Mouse (Mus musculus) megakaryocyte progenitor cell, adult 5-6 weeks (primary cell): ENCODE measurements around the gene Lyst. TPM values are rescaled to one million over a fixed set of nuclear protein-coding genes. Genes with fewer than 3 reads are reported as not detected.
"Not testable (repeated sequence)": the region's sequence is repeated elsewhere in the genome, so short reads cannot be mapped to it uniquely, and the experiment has no call there.

Experiments used
- ATAC-seq: replicated peaks from 2 replicates; pipeline ENCODE4 v1.8.0; 2016; ENCODE audit warnings: mild to moderate bottlenecking, moderate TSS enrichment, inconsistent platforms; ENCODE audit not compliant: poor library complexity
- total RNA-seq, 2 experiments: library from RNA; stranded (forward) in 1 of 2; stranded (reverse) in 1 of 2; fragments of 157-497, 149-512 nt in 1 of 2; fragments of 200-1000 nt in 1 of 2; gene quantifications; 2 replicates each; pipeline versions ENCODE4 v1.2.3 to v1.2.4; 2015 to 2017

Gene Lyst
- total RNA-seq, 2 experiments from 2014 or later, result 48.7 to 68.7 TPM

DNA sequence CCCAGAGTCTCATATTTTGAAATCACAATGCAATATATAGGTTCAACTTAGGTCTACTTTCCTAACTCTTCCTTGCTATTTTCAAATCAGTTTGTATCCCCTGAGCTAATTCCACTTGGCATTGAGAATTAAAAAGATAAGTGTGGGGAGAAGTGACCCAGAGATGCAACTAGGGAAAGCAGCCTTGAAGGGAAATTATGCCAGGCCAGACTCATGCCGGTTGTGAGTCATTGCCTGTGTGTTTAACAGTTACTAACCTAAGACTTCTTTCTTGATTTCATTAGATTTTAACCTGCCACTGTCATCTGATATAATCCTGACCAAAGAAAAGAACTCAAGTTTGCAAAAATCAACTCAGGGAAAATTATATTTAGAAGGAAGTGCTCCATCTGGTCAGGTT, 43.5 kb downstream of the Lyst start:
- no peak for ATAC-seq

DNA sequence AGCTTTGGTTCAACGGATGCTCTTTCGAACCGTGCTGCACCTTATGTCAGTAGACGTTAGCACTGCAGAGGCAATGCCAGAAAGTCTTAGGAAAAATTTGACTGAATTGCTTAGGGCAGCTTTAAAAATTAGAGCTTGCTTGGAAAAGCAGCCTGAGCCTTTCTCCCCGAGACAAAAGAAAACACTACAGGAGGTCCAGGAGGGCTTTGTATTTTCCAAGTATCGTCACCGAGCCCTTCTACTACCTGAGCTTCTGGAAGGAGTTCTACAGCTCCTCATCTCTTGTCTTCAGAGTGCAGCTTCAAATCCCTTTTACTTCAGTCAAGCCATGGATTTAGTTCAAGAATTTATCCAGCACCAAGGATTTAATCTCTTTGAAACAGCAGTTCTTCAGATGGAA, 44.5 kb downstream of the Lyst start:
- ATAC-seq, result no peak

DNA sequence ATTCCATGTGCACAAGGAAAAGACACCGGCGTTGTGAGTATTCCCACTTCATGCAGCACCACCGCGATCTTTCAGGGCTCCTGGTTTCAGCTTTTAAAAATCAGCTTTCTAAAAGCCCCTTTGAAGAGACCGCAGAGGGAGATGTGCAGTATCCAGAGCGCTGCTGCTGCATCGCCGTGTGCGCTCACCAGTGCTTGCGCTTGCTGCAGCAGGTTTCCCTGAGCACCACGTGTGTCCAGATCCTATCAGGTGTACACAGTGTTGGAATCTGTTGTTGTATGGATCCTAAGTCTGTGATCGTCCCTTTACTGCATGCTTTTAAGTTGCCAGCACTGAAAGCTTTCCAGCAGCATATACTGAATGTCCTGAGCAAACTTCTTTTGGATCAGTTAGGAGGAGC, 45.0 kb downstream of the Lyst start:
- ATAC-seq, result no peak

- ATAC-seq, result no peak
Observed at GRCm38 (mm10) chr13:13637577-13637976, 47.4 kb downstream of the Lyst start.

GRCm38 (mm10) chr13:13637981-13638380, 47.8 kb downstream of the Lyst start:
- ATAC-seq, result no peak

DNA sequence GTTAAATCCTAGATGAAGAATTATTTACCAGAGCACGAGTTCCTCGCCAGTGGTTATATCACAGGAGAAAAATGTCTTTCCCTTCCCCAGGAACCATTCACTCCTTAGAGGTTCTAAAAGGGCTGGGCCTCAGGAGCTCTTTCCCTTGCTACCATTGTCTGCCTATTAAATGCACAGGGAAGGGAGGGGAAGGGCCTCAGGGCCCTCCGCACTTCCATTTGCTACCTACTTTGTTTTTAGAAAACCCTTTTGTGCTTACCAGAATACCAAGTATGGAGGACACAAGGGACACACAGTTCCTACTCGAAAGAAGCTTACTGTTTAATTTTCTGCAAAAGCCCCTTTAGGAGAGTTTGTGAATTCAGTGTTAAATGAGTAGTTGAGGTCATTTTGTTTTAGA, 48.5 kb downstream of the Lyst start:
- ATAC-seq, result no peak

DNA sequence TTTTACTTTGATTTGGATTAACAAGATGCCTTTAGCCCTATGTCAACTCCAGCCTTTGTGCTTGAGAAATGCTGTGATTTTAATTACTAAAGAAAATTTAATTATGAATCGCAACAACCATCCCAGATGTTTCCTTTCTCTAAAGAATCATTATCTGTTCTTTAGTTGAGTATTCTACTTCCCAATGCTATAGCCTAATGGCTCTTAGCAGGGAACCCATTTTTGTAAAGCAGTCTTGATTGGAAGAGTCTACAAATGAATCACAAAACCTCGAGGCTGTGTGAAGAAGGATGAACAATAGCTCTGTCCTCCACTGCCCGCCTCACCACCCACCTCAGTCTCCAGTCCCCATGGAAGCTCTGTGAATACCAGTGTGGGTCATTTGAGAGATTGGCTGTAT, 57.1 kb downstream of the Lyst start:
- ATAC-seq, result no peak

- ATAC-seq, result no peak
Observed at GRCm38 (mm10) chr13:13655453-13655852, 65.3 kb downstream of the Lyst start.

DNA sequence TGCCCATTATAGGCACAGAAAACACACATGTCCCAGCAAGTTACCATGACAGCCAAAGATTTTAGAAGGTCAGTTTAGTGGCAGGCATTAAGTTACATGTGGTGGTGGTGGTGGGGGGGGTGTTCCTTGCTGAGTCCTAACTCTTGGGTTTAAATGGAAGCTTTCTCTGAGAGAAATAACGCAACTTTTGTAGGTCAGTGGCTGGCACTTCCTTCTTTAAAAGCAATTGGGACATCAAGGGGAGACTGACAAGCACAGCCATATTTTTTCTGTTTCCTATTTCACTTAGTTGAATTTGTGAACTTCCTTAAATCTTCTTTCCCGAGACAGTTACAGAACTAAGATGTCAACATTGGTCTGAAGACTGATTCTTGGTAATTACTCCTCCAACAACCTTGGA, 75.9 kb downstream of the Lyst start:
- ATAC-seq, result peak; percentile 97

GRCm38 (mm10) chr13:13670669-13671068, 80.5 kb downstream of the Lyst start:
- ATAC-seq, result no peak

GRCm38 (mm10) chr13:13671585-13672328, 81.6 kb downstream of the Lyst start:
- no peak for ATAC-seq

DNA sequence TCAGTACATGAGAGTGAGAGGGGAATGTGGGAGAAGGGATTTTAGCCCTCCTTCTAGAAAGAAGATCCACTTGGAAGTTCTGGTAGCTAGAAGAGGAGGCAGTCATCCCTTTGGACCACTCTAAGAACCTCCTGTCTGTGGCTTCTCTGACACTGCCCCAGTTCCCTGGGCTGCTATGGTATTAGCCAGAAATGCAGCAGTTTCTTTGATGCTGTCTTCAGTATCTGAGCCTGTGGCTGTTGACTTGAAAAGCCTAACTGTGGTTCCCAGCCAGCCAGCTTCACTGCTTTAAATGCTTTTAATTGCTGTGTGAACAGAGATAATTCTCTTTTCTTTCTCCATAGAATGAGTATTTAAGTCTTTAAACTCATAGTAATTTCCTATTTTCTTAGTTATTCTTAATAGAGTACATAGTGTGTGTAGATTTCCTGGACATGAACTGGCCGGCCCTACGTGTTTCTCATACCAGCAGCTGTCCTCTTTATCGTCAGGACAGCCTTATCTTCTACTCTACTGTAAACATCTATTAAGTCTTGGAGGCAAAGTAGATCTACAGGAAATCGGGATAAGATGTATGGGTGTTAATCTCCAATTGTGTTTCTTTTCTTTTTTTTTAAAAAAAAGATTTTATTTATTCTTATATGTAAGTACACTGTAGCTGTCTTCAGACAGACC, 84.6 kb downstream of the Lyst start:
- ATAC-seq, result no peak

- ATAC-seq, result no peak
Observed at GRCm38 (mm10) chr13:13677871-13678270, 87.7 kb downstream of the Lyst start.

DNA sequence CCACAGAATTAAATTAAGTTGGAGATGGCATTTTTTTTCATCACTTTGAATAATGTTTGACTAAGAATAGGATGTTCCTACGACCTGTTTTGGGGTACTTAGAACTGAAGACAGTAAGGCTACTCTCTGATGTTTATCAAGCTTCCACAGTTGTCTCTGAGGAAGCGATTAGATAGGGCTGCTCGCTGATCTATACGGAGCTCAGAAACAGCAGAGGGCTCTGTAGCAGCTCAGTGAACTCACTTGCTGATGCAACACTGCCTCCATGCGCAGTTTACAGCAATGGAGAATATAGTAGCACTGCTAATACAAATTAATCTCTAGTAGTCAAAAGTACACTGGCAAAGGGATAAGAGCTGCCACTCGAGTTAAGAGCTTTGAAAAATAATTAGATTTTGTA, 91.4 kb downstream of the Lyst start:
- no peak for ATAC-seq

GRCm38 (mm10) chr13:13703476-13703875, 113.3 kb downstream of the Lyst start:
- ATAC-seq, result no peak

- not testable (repeated sequence) for ATAC-seq
Observed at GRCm38 (mm10) chr13:13721435-13721834, 131.2 kb downstream of the Lyst start.

- ATAC-seq, result peak; percentile 55
Observed at GRCm38 (mm10) chr13:13723293-13723692, 133.1 kb downstream of the Lyst start.

- 0 out of 2 replicates have a peak, but pooled peaks have one; percentile 17 for ATAC-seq
Observed at GRCm38 (mm10) chr13:13723786-13724185, 133.6 kb downstream of the Lyst start.

- peak; percentile 61 for ATAC-seq
Observed at GRCm38 (mm10) chr13:13739232-13739631, 149.0 kb downstream of the Lyst start.

DNA sequence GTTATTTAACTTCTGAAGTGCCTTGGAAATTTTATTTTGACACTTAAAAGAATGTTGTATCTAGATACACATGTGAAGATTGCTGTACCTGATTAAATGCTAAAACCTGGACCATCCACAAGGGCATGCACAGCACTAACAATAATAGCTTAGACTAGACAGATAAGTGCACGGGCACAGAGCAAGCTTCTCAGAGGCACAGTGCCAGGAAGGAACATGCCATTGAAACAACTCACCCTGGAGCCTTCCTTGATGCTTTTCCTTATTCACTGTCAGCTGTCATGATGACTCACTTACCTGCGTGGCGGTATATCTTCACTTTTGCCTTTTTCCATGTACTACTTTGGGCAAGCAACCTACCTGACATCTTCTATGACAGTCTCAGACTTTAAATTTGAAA, 155.7 kb downstream of the Lyst start:
- no peak for ATAC-seq

GRCm38 (mm10) chr13:13775778-13776494, 185.7 kb downstream of the Lyst start:
- peak; percentile 34; the same call in 1 of the 2 replicates for ATAC-seq

GRCm38 (mm10) chr13:13777052-13777451, 186.9 kb downstream of the Lyst start:
- no peak for ATAC-seq
